Mouse (Mus musculus) liver, embryonic 16.5 days (tissue): Measurements from ENCODE around the gene Tmco1. TPM values are rescaled to one million over a fixed set of nuclear protein-coding genes. Genes with fewer than 3 reads are reported as not detected.

Source experiments
- ATAC-seq: fragments of 200-750 bp; cut with Nextera tagmentation; 2 replicates; pipeline ENCODE4 v1.8.0; 2017; ENCODE audit warnings: low read depth, mild to moderate bottlenecking, moderate number of reproducible peaks, moderate library complexity
- H3K27ac ChIP-seq: fragments of 300-500 bp; sonication (generic); 2 replicates; pipeline ENCODE4 v1.5.1; 2014; ENCODE audit warnings: mild to moderate bottlenecking, low read length
- H3K27me3 ChIP-seq: fragments of 300-500 bp; sonication (generic); 2 replicates; pipeline ENCODE4 v1.6.1; 2014; ENCODE audit warnings: low read depth, low read length, mixed read lengths; ENCODE audit not compliant: control insufficient read depth, insufficient read depth
- H3K36me3 ChIP-seq: fragments of 300-500 bp; sonication (generic); 2 replicates; pipeline ENCODE4 v1.6.1; 2014; ENCODE audit warnings: mild to moderate bottlenecking; ENCODE audit not compliant: control insufficient read depth, insufficient read depth
- H3K4me1 ChIP-seq: fragments of 300-500 bp; sonication (generic); 2 replicates; pipeline ENCODE4 v1.6.1; 2014; ENCODE audit warnings: low read depth, low read length, mixed read lengths; ENCODE audit not compliant: control insufficient read depth
- H3K4me2 ChIP-seq: fragments of 300-500 bp; sonication (generic); 2 replicates; pipeline ENCODE4 v1.6.1; 2014; ENCODE audit warnings: low read depth, low read length, mixed read lengths
- H3K4me3 ChIP-seq: fragments of 300-500 bp; sonication (generic); 2 replicates; pipeline ENCODE4 v1.5.1; 2014; ENCODE audit warnings: low read depth, mild to moderate bottlenecking, low read length
- H3K9ac ChIP-seq: fragments of 300-500 bp; sonication (generic); 2 replicates; pipeline ENCODE4 v1.6.1; 2014; ENCODE audit warnings: low read depth, low read length
- H3K9me3 ChIP-seq: fragments of 300-500 bp; sonication (generic); replicated peaks from 2 replicates; pipeline ENCODE4 v1.6.1; 2016; ENCODE audit warnings: low read length; ENCODE audit not compliant: control insufficient read depth
- WGBS: fragments of 180-500 bp; shearing (Covaris S2); extraction: QIAGEN DNeasy Blood & Tissue Kit; methylation state at CpG from one replicate; pipeline ENCODE4 v1.1.7; 2014; ENCODE audit not compliant: insufficient replicate concordance; 5-methylcytosine and 5-hydroxymethylcytosine counted together
- polyA plus RNA-seq: library from polyadenylated mRNA; unstranded; fragments of >200 nt; fragmentation: Nextera tagmentation; extraction: Ambion mirVana; gene quantifications from 2 replicates; pipeline ENCODE4 v1.2.1, GENCODE M21; 2015

Tmco1 gene
- polyA plus RNA-seq, 1 experiment from 2014 or later = 61.3 TPM

GRCm38 (mm10) chr1:167352403-167352802 lies 44.2 kb downstream of the Tmco1 start:
- H3K27ac ChIP-seq = no peak overlapping the region
- H3K36me3 ChIP-seq = peaks cover 24% of the 10 kb centered on the region
- no peak overlapping the region for H3K4me3 ChIP-seq
- H3K4me1 ChIP-seq = peaks cover 19% of the 10 kb centered on the region
- H3K9me3 ChIP-seq = no peaks in the 10 kb centered on the region
- no peak for ATAC-seq
- WGBS = 83% methylated on average over 14 of the region's 14 CpGs
- H3K4me2 ChIP-seq = no peak overlapping the region
- H3K27me3 ChIP-seq = no peaks in the 10 kb centered on the region
- no peak overlapping the region for H3K9ac ChIP-seq

GRCm38 (mm10) chr1:167357387-167357786 lies 49.2 kb downstream of the Tmco1 start:
- Histone ChIP-seq H3K9ac (no peak overlapping the region), H3K36me3 (peaks cover 33% of the 10 kb centered on the region), H3K9me3 (no peaks in the 10 kb centered on the region), H3K4me1 (peaks cover 7% of the 10 kb centered on the region), H3K4me2 (no peak overlapping the region), H3K27me3 (no peaks in the 10 kb centered on the region), H3K4me3 (no peak overlapping the region), H3K27ac (no peak overlapping the region)
- WGBS = 81% methylated on average over 9 of the region's 9 CpGs
- no peak for ATAC-seq

GRCm38 (mm10) chr1:167358731-167359130 lies 50.6 kb downstream of the Tmco1 start:
- Histone ChIP-seq H3K9me3 (no peaks in the 10 kb centered on the region), H3K27ac (no peak overlapping the region), H3K4me2 (no peak overlapping the region), H3K36me3 (peaks cover 36% of the 10 kb centered on the region), H3K9ac (no peak overlapping the region), H3K4me3 (no peak overlapping the region), H3K27me3 (no peaks in the 10 kb centered on the region), H3K4me1 (peaks cover 6% of the 10 kb centered on the region)
- WGBS = 86% methylated on average over 9 of the region's 9 CpGs
- ATAC-seq = no peak

GRCm38 (mm10) chr1:167360268-167360667 lies 52.1 kb downstream of the Tmco1 start:
- no peak for ATAC-seq
- Histone ChIP-seq H3K27me3 (no peaks in the 10 kb centered on the region), H3K36me3 (peaks cover 43% of the 10 kb centered on the region), H3K4me1 (no peaks in the 10 kb centered on the region), H3K27ac (no peak overlapping the region), H3K9ac (no peak overlapping the region), H3K4me3 (no peak overlapping the region), H3K9me3 (no peaks in the 10 kb centered on the region), H3K4me2 (no peak overlapping the region)
- 84% methylated on average over 4 of the region's 4 CpGs for WGBS

- Histone ChIP-seq H3K4me2 (no peak overlapping the region), H3K4me3 (no peak overlapping the region), H3K27ac (no peak overlapping the region), H3K27me3 (no peaks in the 10 kb centered on the region), H3K4me1 (peaks cover 11% of the 10 kb centered on the region), H3K36me3 (peaks cover 50% of the 10 kb centered on the region), H3K9me3 (no peaks in the 10 kb centered on the region), H3K9ac (no peak overlapping the region)
- WGBS = 89% methylated on average over 4 of the region's 4 CpGs
- ATAC-seq = no peak
These were observed 54.6 kb downstream of the Tmco1 start for GRCm38 (mm10) chr1:167362819-167363218.

GRCm38 (mm10) chr1:167363322-167363721 lies 55.1 kb downstream of the Tmco1 start:
- Histone ChIP-seq H3K9me3 (no peaks in the 10 kb centered on the region), H3K9ac (no peak overlapping the region), H3K27ac (no peak overlapping the region), H3K27me3 (no peaks in the 10 kb centered on the region), H3K4me3 (no peak overlapping the region), H3K36me3 (peaks cover 50% of the 10 kb centered on the region), H3K4me1 (peaks cover 16% of the 10 kb centered on the region), H3K4me2 (no peak overlapping the region)
- no peak for ATAC-seq
- 81% methylated on average over 5 of the region's 5 CpGs for WGBS

- ATAC-seq = no peak
- Histone ChIP-seq H3K27me3 (no peaks in the 10 kb centered on the region), H3K9ac (no peak overlapping the region), H3K4me2 (no peak overlapping the region), H3K9me3 (no peaks in the 10 kb centered on the region), H3K36me3 (peaks cover 60% of the 10 kb centered on the region), H3K4me1 (peaks cover 40% of the 10 kb centered on the region), H3K27ac (no peak overlapping the region), H3K4me3 (no peak overlapping the region)
- WGBS = 89% methylated on average over 7 of the region's 7 CpGs
These were observed 57.6 kb downstream of the Tmco1 start for GRCm38 (mm10) chr1:167365808-167366207.

GRCm38 (mm10) chr1:167366621-167367020 lies 58.4 kb downstream of the Tmco1 start:
- Histone ChIP-seq H3K4me2 (no peak overlapping the region), H3K4me3 (no peak overlapping the region), H3K9me3 (no peaks in the 10 kb centered on the region), H3K9ac (no peak overlapping the region), H3K27ac (peak overlapping the region; percentile 86; the same call in 1 of the 2 replicates), H3K27me3 (no peaks in the 10 kb centered on the region), H3K36me3 (peaks cover 60% of the 10 kb centered on the region), H3K4me1 (peaks cover 47% of the 10 kb centered on the region)
- WGBS = 76% methylated on average over 6 of the region's 6 CpGs
- ATAC-seq = no peak

GRCm38 (mm10) chr1:167368018-167368417 lies 59.8 kb downstream of the Tmco1 start:
- Histone ChIP-seq H3K4me2 (peak overlapping the region; percentile 44), H3K36me3 (peaks cover 70% of the 10 kb centered on the region), H3K9ac (peak overlapping the region; percentile 39), H3K27ac (peak overlapping the region; percentile 86), H3K9me3 (no peaks in the 10 kb centered on the region), H3K4me1 (peaks cover 47% of the 10 kb centered on the region), H3K27me3 (no peaks in the 10 kb centered on the region), H3K4me3 (0 out of 2 replicates have a peak overlapping the region, but pooled peaks have one; percentile 1)
- 32% methylated on average over 4 of the region's 4 CpGs for WGBS
- ATAC-seq = peak; percentile 78
